Mouse (Mus musculus) urinary bladder, adult 18-20 months (tissue): ENCODE data around the gene Dcaf8.
"Not testable (repeated sequence)": the region's sequence is repeated elsewhere in the genome, so short reads cannot be mapped to it uniquely, and the experiment has no call there.

Source experiments
- DNase-seq, 2 experiments: peaks; one replicate each; pipeline ENCODE4 v3.0.0; 2022; ENCODE audit warnings: low spot score in 2 of 2, mixed read lengths in 2 of 2

Gene Dcaf8

DNA sequence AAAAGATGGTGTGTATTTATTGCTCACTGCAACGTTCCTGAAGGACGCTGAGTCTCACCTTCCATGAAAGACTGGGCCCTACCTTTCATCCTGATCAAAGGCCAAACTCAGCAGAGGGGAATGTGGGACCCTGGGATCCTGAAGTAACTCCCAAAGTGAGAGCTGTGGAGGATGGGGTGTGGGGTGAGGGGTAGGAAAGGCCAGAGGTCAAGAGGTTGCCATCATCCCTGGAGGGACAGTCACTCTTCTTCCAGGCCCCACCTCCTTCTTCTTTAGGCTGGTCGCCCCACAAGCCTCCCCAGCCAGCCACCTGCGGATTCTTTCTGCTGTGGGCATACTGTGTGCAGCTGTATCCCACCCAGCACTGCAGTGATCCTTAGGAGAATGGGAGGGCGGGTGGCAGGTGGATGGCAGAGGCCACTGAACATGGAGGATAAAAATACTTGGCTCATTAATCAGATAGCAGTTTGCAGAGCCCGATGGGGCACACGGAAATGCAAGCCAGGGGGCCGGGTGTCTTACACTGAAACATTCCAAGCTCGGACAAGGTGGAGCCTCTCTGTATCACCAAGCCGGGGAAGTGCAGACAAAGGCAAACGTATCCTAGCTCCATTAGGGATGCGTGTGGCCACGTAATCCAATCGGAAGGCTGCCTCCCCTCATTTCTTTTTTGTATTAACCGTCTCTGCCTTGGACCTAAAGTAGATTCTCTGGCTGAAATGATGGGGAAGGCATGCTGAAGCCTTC lies 70.5 kb downstream of the Dcaf8 start:
- no peak for DNase-seq

DNA sequence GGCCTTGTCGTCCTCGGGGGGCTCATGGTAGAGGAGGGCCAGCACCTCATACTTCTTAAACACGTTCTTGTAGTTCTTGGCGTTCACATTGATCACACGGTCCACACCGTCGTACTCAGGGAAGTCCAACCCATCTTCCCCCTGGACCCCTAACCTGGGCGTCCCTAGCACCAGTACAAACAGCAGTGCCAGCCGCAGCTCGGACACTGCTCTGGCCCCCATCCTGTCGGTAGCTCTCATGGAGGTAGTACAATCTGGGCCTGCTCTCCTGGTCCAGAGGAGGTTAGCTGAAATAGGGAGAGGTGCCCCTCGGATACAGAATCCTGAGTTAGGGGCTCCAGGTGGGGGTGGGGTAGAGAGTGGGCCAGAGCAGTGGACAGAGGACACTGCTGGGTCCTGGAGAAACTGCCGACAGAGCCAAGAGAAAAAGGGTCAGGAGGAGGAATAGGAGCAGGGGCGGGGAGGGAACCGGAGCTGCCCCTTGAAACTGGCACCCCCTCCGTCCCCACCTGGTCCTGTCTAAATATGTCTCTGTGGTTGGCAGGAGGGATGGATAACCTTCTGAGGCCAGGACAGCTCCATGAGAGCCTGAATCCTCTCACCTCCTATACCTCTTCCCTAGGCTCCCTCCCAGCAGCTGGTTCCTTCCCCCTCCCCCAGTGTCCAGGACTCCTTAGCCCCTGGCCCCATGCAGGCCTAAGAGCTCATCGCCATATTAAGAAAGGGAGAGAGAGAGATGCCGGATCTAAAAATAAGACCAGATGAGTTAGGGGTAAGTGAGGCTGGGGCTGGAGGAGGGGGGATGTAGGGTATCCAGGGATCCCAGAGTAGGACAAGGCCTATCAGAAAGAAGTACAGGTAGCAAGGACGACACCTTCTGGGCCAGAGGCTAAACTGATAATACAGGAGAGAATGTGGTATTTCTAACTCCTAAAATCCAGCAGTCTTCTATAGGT lies 71.8 kb downstream of the Dcaf8 start, which contains the start of gene Casq1:
Gene Casq1, minus strand, starts transcription at position 418 of the 956 bp plus-strand sequence.
- no peak for DNase-seq

DNA sequence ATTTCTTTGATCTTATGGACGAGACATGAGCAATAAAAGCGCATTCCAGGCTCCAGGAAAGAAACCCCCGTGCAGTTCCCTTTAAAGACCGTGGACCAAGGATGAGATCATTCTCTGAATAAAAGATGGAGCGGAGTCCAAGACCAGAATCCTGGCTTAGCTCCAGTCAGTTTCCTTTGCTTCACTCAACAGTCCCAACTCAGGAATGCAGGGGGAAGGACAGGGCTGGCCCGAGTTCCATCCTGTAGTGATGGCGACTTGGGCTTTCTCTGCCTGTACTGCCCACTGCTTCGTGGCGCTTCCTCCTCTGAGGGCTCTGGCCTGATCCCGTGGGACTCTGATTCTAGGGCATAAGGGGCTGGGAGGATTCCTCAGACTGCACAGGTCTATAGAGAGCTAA lies 72.5 kb downstream of the Dcaf8 start:
- no peak for DNase-seq

DNA sequence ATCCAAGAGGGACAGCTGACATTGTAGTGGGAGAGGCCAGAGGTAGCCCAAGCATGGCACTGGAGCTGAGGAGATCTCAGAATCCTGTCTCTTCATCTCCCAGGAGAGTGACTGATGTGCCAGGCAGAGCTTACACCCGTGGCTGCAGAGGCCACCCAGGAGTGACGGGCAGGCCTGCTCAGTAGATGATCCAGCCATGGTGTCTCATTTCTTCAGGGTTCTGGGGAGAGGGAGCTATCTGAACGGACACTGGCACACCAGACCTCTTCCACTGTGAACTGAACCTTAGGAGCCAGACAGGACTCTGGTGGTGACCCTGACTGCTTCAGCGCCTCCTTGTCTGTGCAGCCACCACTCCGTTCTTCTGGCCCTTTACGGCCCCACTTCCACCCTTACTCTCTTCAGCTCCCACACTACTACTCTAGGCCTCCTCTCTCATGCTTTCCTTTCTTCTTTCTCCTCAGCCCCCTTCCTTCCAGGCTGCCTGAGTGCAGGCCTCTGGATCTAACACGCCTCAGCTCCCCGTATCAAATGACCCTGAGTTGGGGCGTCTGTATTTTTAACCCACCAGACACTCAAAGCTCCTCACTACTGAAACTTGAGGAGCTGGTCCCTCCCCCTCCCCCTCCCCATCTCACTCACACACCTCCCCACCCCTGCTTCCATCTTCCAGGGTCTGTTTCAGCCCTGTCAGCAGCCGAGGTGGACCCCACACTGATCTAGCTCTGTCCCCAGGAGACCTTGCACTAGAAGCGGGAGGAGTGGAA lies 73.6 kb downstream of the Dcaf8 start:
- no peak for DNase-seq

DNA sequence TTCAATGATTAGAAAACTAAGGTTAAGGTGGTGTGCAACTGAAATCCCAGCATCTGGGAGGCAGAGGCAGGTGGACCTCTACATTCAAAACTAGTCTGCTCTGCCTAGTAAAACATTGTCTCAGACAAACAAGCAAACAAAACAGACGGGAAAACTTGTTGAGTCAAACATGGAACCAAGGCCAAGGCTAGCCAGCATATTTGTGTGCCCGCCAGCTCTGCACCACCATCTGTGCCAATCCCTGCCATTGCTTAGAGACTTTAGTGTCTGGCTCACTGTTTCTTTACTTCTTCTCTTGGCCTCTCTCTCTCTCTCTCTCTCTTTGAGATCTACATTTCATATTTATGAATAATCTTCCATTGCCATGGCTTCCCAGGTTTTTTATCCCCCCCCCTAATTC lies 80.3 kb downstream of the Dcaf8 start:
- no peak for DNase-seq

DNA sequence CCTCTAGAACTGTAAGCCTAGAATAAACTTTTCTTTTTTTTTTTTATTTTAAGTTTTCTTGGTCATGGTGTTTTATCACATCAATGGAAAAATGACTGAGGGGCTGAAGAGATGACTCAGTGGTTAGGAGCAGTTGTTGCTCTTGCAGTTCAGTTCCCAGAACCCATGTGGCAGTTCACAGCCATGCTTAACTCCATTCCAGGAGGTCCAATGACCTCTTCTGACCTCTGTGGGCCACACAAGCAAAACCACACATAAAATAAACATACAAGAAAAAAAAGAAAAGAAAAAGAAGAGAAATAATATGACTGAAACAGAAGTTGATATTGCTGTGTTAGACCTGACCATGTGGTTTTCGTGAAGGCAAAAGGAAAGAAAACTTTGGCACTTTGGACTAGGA lies 81.3 kb downstream of the Dcaf8 start:
- DNase-seq = no peak

DNA sequence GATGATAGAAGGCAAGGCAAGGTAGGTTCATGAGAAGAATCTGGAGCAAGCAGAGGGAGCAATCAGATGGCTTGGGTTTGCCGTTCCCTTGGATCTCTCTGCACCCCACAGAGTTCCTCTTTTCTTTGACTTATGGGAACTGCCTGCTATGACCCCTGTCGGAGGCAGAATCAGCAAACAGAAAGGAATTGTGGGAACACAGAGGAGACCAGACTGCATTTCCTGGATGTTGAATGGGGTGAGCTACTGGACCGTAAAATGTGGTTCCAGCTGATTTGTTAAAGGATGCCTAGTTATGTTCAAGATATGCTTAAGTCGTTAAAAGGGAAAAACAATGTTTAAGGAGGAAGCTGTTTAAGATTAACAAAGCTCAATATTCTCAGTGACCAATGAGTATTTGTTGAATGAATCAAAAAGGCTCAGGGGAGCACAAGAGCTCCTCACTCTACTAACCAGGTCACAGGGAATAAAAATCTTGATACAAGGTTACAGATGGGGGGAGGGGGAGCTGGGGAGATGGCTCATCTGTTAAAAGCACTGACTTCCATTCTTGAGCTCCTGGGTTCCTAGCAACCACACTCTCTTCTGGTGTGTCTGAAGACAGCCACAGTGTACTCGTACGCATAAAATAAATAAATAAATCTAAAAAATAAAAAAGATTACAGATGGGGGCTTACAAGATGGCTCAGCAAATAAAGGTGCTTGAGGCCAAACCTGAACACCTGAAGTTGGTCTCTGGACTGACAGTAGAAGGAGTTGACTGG lies 93.2 kb downstream of the Dcaf8 start:
- DNase-seq = no peak

DNA sequence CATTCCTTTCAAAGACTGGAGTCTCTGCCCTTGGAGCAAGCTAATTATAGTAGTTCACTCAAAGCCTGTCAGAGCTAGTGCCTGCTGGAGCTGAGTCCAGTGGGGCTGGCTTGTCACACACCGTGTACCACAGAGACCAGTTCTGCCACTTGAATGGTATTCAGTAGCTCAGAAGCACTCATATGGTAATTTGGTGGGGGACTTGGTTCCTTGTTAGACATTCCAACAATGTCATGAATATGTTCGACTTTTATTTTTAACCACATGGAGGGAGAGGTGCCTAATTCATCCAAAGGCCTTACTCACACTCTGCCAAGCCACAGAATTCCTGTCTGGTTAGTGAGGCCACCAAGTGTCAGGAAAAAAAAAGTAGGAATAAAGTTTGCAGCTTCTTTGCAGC lies 94.5 kb downstream of the Dcaf8 start:
- DNase-seq = no peak

DNA sequence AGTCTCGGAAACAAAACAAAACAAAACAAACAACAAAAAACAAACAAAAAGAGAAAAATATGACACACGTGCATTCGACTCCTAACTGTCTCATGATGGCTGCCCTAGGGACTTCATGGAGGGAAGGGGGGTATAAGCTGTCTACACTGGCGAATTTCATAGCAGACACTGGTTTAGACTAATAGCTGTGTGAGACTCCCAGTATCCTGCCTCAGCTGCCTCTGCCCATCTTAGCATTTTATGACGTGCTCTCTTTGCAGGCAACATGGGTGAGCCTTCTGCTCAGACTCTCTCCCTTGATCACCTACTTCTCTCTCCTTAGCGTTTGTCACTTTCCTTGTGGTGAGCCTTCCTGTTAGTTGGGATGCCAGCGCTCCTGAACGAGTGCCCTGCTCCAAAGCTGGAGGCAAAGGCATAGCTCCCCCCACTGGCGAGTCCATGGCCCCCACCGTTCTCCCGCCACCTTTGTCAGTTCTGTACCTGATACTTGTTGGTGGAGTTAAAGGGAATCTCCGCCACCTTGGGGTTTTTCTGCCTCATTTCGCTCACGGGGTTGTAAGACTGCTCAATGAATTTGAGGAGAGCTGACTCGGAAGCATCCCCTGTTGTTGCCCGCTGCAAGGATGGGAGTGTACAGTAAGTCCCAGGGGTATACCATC lies 95.8 kb downstream of the Dcaf8 start:
- no peak for DNase-seq

DNA sequence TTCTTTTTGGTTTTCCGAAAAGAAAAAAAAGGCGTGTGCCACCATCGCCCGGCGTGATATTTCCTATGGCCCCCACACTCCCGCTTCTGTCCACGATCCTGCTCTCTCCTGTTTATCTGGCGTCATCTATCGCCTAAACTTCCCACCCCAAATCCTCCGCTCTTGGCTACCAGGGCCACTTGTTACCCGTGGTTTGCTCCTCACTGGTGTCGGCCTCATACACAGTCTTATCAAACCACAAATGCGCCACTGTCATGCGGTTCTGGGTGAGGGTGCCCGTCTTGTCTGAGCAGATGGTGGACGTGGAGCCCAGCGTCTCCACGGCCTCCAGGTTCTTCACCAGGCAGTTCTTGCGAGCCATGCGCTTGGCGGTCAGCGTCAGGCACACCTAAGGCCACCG lies 96.8 kb downstream of the Dcaf8 start:
- not testable (repeated sequence) for DNase-seq
